Mouse (Mus musculus) ovary, postnatal 14 days (tissue): ENCODE results near the gene Nrg4.

Experiments
- DNase-seq: peaks from one replicate; pipeline ENCODE4 v3.0.0; 2022; ENCODE audit warnings: low spot score

The Nrg4 gene

DNA sequence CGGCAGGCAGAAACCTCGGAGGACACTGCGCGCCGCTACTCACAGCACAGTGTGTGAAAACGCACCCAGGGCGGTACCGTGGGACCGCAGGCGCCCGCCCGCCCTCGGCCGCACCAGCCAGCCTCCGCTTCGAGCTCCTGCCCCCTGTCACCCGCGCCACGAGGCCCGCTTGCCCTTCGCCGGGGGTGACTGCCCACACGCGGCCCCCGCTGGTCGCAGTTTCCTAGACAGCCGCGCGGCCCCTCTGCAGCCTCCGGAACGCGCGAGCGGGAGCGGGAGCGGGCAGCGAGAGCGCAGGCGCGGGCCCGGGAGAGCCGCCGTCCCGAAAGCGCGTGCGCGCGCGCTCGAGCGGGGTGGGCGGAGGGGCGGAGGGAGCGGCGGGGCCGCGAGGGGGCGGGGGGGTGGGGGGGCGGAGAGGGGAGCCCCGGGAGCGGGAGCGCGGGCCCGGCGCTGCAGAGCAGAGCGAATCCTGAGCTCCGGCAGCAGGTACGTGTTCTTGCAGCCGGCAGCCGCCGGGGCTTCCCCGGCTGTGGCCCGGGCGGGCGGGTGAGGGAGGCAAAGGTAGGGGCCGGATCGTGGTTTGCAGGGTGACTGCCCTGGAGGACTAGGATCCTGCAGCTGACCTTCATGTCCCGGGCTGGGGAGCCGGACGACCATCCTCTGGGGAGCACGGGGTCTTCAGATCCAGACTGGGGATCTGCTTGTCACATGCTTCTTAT lies at the start of gene Nrg4, which contains the start of gene Tmem266:
Nrg4 (minus strand) TSS at position 330 of the 719 bp plus-strand sequence.
Tmem266 (plus strand) TSS at position 399 of the 719 bp plus-strand sequence.
- peak; percentile 63 for DNase-seq

GRCm38 (mm10) chr9:55371908-55372307 lies 45.3 kb upstream of the Nrg4 start:
- no peak for DNase-seq

- no peak for DNase-seq
Measured at GRCm38 (mm10) chr9:55368011-55368410, 41.4 kb upstream of the Nrg4 start.

GRCm38 (mm10) chr9:55363707-55364106 lies 37.1 kb upstream of the Nrg4 start:
- DNase-seq: no peak

- DNase-seq: no peak
Measured at GRCm38 (mm10) chr9:55361969-55362368, 35.3 kb upstream of the Nrg4 start.

GRCm38 (mm10) chr9:55360861-55361260 lies 34.2 kb upstream of the Nrg4 start:
- DNase-seq: peak; percentile 24

- no peak for DNase-seq
Measured at GRCm38 (mm10) chr9:55360372-55360771, 33.7 kb upstream of the Nrg4 start.

DNA sequence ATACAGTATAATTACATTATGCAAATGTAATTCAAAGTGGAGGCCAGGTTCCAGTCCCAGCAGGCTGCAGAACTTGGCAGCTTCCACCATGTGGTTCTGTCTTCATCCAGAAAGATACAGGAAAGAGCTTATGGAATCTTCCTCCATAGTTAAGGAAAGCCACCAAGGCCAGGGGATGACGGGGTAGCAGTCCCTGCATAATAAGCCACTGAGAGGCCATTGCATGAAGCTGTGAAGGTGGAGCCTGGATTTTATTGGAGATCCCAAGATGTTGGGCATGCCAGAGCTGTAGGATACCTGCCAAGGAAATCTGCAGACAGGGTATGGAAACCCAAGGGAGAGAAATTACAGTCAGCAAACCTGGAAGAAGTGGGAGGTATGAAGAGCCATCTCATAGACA lies 30.5 kb upstream of the Nrg4 start:
- no peak for DNase-seq

DNA sequence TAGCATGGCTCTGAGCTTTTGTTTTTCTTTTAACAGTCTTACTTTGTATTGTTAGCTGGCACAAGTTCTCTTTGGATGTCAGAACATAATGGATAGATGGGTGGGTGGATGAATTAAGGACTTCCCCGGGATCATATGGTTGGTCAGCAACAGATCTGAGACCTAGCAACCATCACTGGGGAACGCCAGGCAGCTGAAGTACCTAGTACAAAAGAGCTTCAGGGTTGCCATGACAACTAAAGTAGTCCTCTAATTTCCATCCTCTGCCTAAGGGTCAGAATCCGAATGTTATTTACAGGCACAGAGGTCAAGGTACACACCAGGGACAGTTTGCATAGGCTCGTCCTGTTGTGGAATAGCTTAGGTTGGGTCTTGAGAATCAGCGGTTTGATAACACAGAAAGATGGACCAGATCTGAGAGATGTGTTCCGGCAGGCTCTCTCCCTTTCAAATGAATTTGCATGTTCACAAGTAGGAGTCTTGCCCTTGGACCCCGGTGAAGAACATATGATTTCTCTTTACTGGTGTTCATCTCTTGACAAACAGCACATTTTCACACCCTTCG lies 28.7 kb upstream of the Nrg4 start:
- no peak for DNase-seq

GRCm38 (mm10) chr9:55354686-55355085 lies 28.0 kb upstream of the Nrg4 start:
- DNase-seq: no peak

DNA sequence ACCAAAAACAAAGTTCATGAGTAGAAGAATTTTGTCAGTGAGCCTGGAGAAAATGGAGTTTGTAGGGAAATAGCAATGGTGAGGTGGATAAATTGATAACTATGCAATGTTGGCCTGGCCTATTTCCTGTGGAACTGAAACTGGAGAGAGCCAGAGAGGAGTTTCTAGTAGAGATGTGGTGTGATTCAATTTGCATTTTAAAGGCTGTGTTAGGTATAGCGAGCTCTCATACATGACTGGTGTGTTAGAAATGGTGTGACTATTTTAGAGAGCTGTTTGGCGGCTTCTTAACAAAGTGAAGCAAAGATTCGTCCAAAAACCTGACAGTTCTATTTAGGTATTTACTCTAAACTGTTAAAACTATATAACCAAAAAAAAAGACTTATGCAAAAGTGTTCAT lies 22.0 kb upstream of the Nrg4 start:
- DNase-seq: no peak

DNA sequence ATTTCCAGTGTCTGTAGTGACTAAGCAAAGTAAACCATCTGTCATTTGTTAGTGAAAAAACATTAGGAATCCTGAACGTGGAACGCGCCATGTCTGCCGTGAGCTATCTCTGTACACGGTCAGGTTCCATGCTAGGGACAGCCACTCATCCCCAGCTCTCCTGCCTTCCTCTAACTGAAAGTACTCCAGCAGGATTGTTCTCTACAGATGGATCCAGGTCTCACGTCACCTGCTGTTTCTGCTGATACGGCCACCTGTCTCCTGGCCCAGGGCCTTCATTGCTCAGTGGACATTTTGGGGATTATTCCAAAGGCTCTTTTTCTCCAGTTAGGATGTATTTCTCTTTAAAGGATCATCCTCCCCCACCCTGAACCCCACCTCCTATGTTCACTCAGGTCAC lies 18.7 kb upstream of the Nrg4 start:
- no peak for DNase-seq

DNA sequence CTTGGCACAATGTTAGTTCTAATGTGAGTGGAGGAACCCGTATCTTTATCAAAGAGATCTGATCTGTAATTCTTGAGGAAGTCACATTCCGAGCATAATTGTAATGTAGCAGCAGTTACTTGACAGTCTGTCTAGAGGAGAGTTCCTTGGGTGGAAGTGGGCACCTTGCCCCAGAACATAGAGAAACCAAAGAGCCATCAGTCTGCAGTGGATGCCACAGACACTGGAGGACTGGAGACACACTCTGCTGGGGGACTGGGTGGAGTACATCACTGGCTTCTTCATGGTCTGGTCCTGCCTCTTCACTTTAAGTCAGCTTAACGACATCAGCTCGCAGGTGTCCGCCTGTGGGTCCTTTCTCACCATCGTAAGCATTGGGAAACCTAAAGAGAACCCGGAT lies 17.5 kb upstream of the Nrg4 start:
- DNase-seq: no peak

GRCm38 (mm10) chr9:55332949-55333348 lies 6.3 kb upstream of the Nrg4 start:
- DNase-seq: no peak

DNA sequence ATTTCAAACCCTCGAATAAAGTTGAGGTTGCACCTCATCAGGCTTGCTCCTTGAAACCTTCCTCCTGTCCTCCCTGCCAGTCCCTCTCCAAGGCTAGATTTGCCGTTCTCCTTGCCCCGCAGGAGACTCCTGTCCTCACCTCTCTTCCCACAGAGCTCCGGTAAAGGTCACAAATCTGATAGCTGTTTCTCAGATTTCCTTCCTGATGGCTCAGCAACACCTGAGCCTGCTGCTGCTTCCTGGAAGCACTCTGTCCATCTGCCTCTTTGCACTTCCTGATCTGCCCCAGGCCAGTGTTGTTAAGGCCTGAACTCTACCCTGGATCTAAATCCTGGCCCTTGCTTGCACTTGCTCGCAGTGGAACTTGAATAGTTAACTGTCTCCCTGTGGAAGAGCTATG lies 5.8 kb upstream of the Nrg4 start:
- DNase-seq: no peak

DNA sequence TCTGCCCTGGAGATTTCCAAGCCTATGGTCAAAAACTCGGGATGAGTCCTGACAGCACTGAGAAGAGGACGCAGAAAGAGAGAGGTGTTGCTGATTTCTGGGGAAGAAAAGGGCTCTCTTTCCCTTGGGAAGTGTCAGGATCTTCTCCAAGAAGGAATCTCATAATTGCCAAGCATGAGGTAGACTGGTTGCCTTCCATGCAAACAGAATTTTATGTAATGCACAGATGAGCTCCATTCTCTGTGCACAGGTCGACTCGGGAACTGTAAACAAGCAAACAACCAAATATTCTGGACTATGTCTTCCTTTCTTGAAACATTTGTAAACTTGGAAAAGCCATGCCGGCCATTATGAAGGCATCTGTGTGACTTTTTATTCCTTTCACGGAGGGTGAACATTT lies 2.8 kb upstream of the Nrg4 start:
- no peak for DNase-seq

- DNase-seq: no peak
Measured at GRCm38 (mm10) chr9:55328151-55328918, 1.7 kb upstream of the Nrg4 start.

DNA sequence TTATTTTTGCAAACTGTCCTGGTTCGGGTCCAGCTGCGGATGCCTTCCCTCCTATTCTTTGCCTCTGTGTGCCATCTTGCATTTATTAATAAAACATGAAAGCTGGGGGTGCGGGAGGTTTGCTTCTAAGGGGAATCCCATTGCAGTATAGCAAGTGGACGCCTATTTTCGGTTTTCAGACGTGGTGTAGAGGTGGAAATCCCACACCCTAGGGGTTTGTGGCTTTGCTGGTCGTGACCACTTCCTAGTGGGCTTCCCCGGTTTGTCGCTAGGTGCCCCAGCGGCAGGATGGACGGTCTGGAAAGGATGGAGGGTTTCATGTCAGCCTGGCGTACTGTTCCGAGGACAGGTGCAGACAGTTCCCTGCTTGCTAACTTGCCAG lies 581 bp upstream of the Nrg4 start:
- no peak for DNase-seq

DNA sequence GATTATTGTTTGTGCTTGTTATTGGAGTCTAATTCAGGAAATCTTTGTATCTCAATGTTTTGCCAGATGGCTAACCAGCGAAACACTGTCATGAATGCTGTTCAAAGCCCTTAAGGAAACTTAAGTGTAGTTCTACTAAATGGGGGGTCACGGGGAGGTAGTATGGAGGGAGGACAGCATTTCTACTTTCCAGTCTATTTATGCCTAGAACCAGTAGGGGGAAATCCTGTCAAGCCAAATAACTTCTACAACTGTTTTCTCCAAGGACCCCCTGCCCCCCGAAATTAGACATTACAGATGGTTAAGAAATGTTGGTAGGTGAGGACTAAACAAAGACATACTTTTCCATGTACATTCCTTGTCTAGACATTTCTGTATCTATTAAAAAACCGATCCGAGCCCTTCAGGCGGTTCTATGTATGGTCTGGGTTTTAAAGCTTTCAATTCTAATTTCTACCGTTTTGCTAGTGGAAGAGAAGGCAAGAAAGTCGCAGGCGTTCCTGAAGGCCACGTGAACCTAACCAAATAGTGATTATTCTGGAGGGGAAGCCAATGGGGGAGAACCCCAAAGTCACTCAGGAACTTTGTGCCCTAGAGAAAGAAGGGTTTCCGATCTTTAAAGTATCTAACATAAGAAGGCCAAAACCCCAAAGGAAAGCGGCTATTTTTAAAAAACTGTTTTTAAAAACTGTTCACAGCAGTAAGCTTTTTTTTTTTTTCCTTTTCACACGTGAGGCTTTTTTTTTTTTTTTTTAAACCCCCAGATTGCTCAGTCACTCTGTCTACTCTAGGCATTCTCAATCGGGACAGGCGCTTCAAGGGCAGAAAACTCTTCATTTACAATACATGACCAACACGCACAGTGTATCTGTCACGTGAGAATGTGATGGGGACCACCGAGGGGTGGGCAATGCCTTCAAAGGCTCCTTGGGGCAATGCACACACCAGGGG lies 805 bp downstream of the Nrg4 start:
- DNase-seq: no peak

DNA sequence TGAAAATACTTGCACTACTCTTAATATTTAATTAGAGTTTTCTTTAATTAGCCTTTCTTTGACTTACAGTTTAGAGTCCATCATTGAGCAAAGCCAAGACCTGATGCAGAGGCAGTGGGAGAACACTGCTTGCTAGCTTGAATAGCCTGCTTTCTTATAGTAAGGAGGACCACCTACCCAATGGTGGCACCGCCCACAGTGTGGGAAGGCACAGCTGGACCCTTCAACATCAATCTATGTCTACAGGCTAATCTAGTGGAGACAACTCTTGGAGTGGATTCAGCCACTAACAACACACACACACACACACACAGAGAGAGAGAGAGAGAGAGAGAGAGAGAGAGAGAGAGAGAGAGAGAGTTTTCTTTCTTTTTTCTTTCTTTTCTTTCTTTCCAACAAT lies 1.6 kb downstream of the Nrg4 start:
- no peak for DNase-seq

- no peak for DNase-seq
Measured at GRCm38 (mm10) chr9:55324516-55324915, 2.1 kb downstream of the Nrg4 start.

DNA sequence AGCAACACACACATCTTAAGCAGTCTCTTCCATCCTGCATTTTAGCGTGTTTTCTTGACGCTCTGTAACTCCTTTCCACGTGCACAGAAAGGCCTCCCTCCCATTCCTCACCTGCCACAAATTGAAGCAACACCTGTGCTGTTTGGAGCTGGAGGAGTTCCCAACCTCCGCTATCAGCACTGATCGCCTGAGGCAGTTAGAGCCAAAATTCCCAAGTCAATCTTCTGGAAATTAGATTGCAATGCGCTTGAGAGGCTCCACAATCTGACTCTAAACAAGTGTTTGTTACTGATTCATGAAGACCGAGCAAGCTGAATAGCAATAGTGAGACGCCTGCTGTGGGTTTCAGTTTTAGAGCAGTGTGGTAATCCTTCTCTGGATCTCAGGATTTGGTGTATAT lies 2.6 kb downstream of the Nrg4 start:
- DNase-seq: no peak
